In genomic region chr17:28735317-28736105, GRCm38 (mm10) we compare ENCODE assay signal across 29 mouse cellular contexts. TPM values are rescaled to one million over a fixed set of nuclear protein-coding genes. Genes with fewer than 3 reads are reported as not detected.
DNase-seq lines count a peak whose midpoint lies in the region; ATAC-seq and TF ChIP-seq lines count a peak whose summit lies in the region.
"Had no signal": no experiment of that assay in that cellular context is flagged by ENCODE, and none has a peak within 500 bp of the region (broad histone marks: within the 10 kb centered on the region; RNA-seq: fewer than 3 reads in every experiment).

No protein-coding gene starts in this region.

- DNase-seq in liver, embryonic 13.5 days, result no peak
- DNase-seq in liver, result no peak
- peak; percentile 67 for DNase-seq in telencephalon, adult 2 months (ENCODE audit: low read depth, low spot score)
- DNase-seq in layer of hippocampus, postnatal 25 days (ENCODE audit: extremely low spot score in 1 of 2, low spot score in 1 of 2), result no peak
- DNase-seq in cerebellum, adult 9-11 months, result no peak
- DNase-seq: adrenal gland, postnatal 14 days; cerebellum, adult 11-12 months; cerebellum, postnatal 14 days; embryo, embryonic 11 days; gastrocnemius, adult 2 months; heart, postnatal 4 days; kidney, adult 18-20 months; kidney, postnatal 10 days; layer of hippocampus, postnatal 36 days; lung, adult 18-20 months; lung, postnatal 10 days; midbrain, embryonic 14.5 days; retina, postnatal 1 day had no signal

- TF ChIP-seq CTCF in bone marrow macrophage, adult 2 months (IDR thresholded peaks at IDR 0.05; ENCODE audit: low read depth, low read length), result no peak

- peak overlapping the region; percentile 60 for H3K27ac ChIP-seq in liver, embryonic 13.5 days
- H3K27ac ChIP-seq in bone marrow macrophage, adult 2 months (ENCODE audit: insufficient read depth, low read depth, low read length), result peak overlapping the region; percentile 88
- H3K27ac ChIP-seq in liver, embryonic 16.5 days (ENCODE audit: low read length), result peak overlapping the region; percentile 22; the same call in 1 of the 2 replicates
- H3K27ac ChIP-seq: embryonic facial prominence, embryonic 13.5 days; forebrain, embryonic 12.5 days; gastrocnemius, adult 2 months; heart, embryonic 10.5 days; hindbrain, embryonic 14.5 days; limb, embryonic 13.5 days had no signal

- H3K4me1 ChIP-seq in liver, embryonic 13.5 days (replicated peaks), result peaks cover 11% of the 10 kb centered on the region; the same call in 1 of the 2 replicates
- H3K4me1 ChIP-seq in bone marrow macrophage, adult 2 months (ENCODE audit: control insufficient read depth, insufficient read depth, low read length), result peaks cover 50% of the 10 kb centered on the region
- no peaks in the 10 kb centered on the region for H3K4me1 ChIP-seq in liver, embryonic 16.5 days (ENCODE audit: control insufficient read depth, low read depth, low read length)
- H3K4me1 ChIP-seq: forebrain, embryonic 12.5 days; limb, embryonic 13.5 days had no signal

- H3K4me3 ChIP-seq in liver, embryonic 13.5 days (replicated peaks), result no peak overlapping the region
- no peak overlapping the region for H3K4me3 ChIP-seq in bone marrow macrophage, adult 2 months (ENCODE audit: insufficient read depth, low read length)
- no peak overlapping the region for H3K4me3 ChIP-seq in liver, embryonic 16.5 days (ENCODE audit: low read depth, low read length)
- H3K4me3 ChIP-seq: embryonic facial prominence, embryonic 13.5 days; erythroblast, embryonic 14.5 days; forebrain, embryonic 12.5 days; gastrocnemius, adult 2 months; heart, embryonic 10.5 days; limb, embryonic 13.5 days had no signal

- no peaks in the 10 kb centered on the region for H3K27me3 ChIP-seq in liver, embryonic 13.5 days
- no peaks in the 10 kb centered on the region for H3K27me3 ChIP-seq in liver, embryonic 16.5 days (ENCODE audit: control insufficient read depth, insufficient read depth, low read depth, low read length)
- H3K27me3 ChIP-seq: embryonic facial prominence, embryonic 13.5 days; forebrain, embryonic 12.5 days; limb, embryonic 13.5 days had no signal

- WGBS in liver, embryonic 13.5 days (ENCODE audit: insufficient replicate concordance), result 68% methylated on average over 6 of the region's 6 CpGs
- 53% methylated on average over 6 of the region's 6 CpGs for WGBS in liver, embryonic 16.5 days (ENCODE audit: insufficient replicate concordance)

- H3K9me3 ChIP-seq in liver, embryonic 13.5 days (replicated peaks), result no peaks in the 10 kb centered on the region
- H3K9me3 ChIP-seq in liver, embryonic 16.5 days (replicated peaks; ENCODE audit: control insufficient read depth, low read length), result no peaks in the 10 kb centered on the region
- H3K9me3 ChIP-seq: embryonic facial prominence, embryonic 13.5 days; forebrain, embryonic 12.5 days; heart, embryonic 10.5 days; limb, embryonic 13.5 days had no signal

- peaks cover 78% of the 10 kb centered on the region for H3K36me3 ChIP-seq in liver, embryonic 13.5 days
- peaks cover 26% of the 10 kb centered on the region for H3K36me3 ChIP-seq in liver, embryonic 16.5 days (ENCODE audit: control insufficient read depth, insufficient read depth)

- TF ChIP-seq POLR2A in bone marrow macrophage, adult 2 months (IDR thresholded peaks at IDR 0.05; ENCODE audit: borderline replicate concordance, low read depth, low read length), result no peak

- no peak overlapping the region for H3K9ac ChIP-seq in liver, embryonic 13.5 days
- no peak overlapping the region for H3K9ac ChIP-seq in liver, embryonic 16.5 days (ENCODE audit: low read depth, low read length)
- H3K9ac ChIP-seq: embryonic facial prominence, embryonic 13.5 days; forebrain, embryonic 12.5 days; hindbrain, embryonic 14.5 days; limb, embryonic 13.5 days had no signal

- no peak for ATAC-seq in liver, embryonic 13.5 days (ENCODE audit: low read depth)
- no peak for ATAC-seq in liver, embryonic 16.5 days (ENCODE audit: low read depth)
- ATAC-seq: inflammation-experienced regulatory T-cells, adult 6 months had no signal

- no peak overlapping the region for H3K4me2 ChIP-seq in liver, embryonic 13.5 days
- no peak overlapping the region for H3K4me2 ChIP-seq in liver, embryonic 16.5 days (ENCODE audit: low read depth, low read length)
- H3K4me2 ChIP-seq: embryonic facial prominence, embryonic 13.5 days; forebrain, embryonic 12.5 days; hindbrain, embryonic 14.5 days; limb, embryonic 13.5 days had no signal

RNA-seq across cellular contexts. Expression of gene AC170998.1, which starts 9.6 kb away (rescaled TPM):
- 0.75 and 1.2 TPM in 2 replicates for polyA plus RNA-seq in liver, embryonic 13.5 days (2015; fragmentation: Nextera tagmentation; extraction: Ambion mirVana)
- polyA plus RNA-seq in bone marrow macrophage, adult 2 months (2012; ENCODE audit: insufficient read depth, insufficient read length, missing spikeins), result 4.0 and 11.4 TPM in 2 replicates
- 1.5 TPM in 2 replicates for polyA plus RNA-seq in liver, embryonic 16.5 days (2015; fragmentation: Nextera tagmentation; extraction: Ambion mirVana)
- 1 to 10 TPM; 1.6 to 1.7 TPM for total RNA-seq in layer of hippocampus, postnatal 25 days (2021)
- polyA plus RNA-seq: erythroblast, embryonic 14.5 days; testis, adult 2 months had no signal

RNA-seq across cellular contexts. Expression of gene Mapk13, which starts 33.6 kb away (rescaled TPM):
- 1.7 and 2.2 TPM in 2 replicates for polyA plus RNA-seq in liver, embryonic 13.5 days (2015; fragmentation: Nextera tagmentation; extraction: Ambion mirVana)
- polyA plus RNA-seq in bone marrow macrophage, adult 2 months (2012; ENCODE audit: insufficient read depth, insufficient read length, missing spikeins), result 0.27 TPM in 1 of 2 replicates, not detected in the other
- 7.9 and 10.5 TPM in 2 replicates for polyA plus RNA-seq in liver, embryonic 16.5 days (2015; fragmentation: Nextera tagmentation; extraction: Ambion mirVana)
- total RNA-seq in layer of hippocampus, postnatal 25 days (2021), result 1 to 10 TPM in 1 of 2 experiments, under 1 TPM in 1; 0.45 to 1.3 TPM
- polyA plus RNA-seq: C2C12; erythroblast, embryonic 14.5 days; inflammation-experienced regulatory T-cells, adult 6 months had no signal

RNA-seq across cellular contexts. Expression of gene Mapk14, which starts 44.4 kb away (rescaled TPM):
- polyA plus RNA-seq in liver, embryonic 13.5 days (2015; fragmentation: Nextera tagmentation; extraction: Ambion mirVana), result 30.8 and 32.5 TPM in 2 replicates
- 192 and 195 TPM in 2 replicates for polyA plus RNA-seq in bone marrow macrophage, adult 2 months (2012; ENCODE audit: insufficient read depth, insufficient read length, missing spikeins)
- 22.1 and 25.9 TPM in 2 replicates for polyA plus RNA-seq in liver, embryonic 16.5 days (2015; fragmentation: Nextera tagmentation; extraction: Ambion mirVana)
- 10 to 100 TPM; 69.7 to 82.2 TPM for total RNA-seq in layer of hippocampus, postnatal 25 days (2021)

RNA-seq across cellular contexts. Expression of gene Slc26a8, which starts 45.5 kb away (rescaled TPM):
- polyA plus RNA-seq in liver, embryonic 13.5 days (2015; fragmentation: Nextera tagmentation; extraction: Ambion mirVana), result 0.09 and 0.20 TPM in 2 replicates
- 0.95 TPM in 1 of 2 replicates, not detected in the other for polyA plus RNA-seq in bone marrow macrophage, adult 2 months (2012; ENCODE audit: insufficient read depth, insufficient read length, missing spikeins)
- 0.07 and 0.29 TPM in 2 replicates for polyA plus RNA-seq in liver, embryonic 16.5 days (2015; fragmentation: Nextera tagmentation; extraction: Ambion mirVana)
- total RNA-seq in layer of hippocampus, postnatal 25 days (2021), result 10 to 100 TPM in 1 of 2 experiments, 1 to 10 TPM in 1; 6.0 to 10.8 TPM
- polyA plus RNA-seq: C2C12 had no signal

Comparison
In these comparisons a context has a peak if more than half of its experiments do, and no peak if none do; other contexts are left out.
1. H3K27ac ChIP-seq: peak in every context shown above with its lines; median percentile 88 in bone marrow macrophage, adult 2 months; 60 in liver, embryonic 13.5 days; 22 in liver, embryonic 16.5 days.